Mouse (Mus musculus): ENCODE data around the gene Nlgn2.

The Nlgn2 gene

GRCm38 (mm10) chr11:69837604-69837951 lies at the start of gene Nlgn2:
Gene Nlgn2, minus strand, starts transcription at chr11:69837784.
- no peak for DNase-seq (ENCODE audit: low spot score)

- DNase-seq (ENCODE audit: low spot score): no peak
Measured at GRCm38 (mm10) chr11:69886907-69887635, 49.5 kb upstream of the Nlgn2 start.

GRCm38 (mm10) chr11:69884663-69885062 lies 47.1 kb upstream of the Nlgn2 start:
- no peak for DNase-seq (ENCODE audit: low spot score)

GRCm38 (mm10) chr11:69884240-69884639 lies 46.7 kb upstream of the Nlgn2 start:
- no peak for DNase-seq (ENCODE audit: low spot score)

DNA sequence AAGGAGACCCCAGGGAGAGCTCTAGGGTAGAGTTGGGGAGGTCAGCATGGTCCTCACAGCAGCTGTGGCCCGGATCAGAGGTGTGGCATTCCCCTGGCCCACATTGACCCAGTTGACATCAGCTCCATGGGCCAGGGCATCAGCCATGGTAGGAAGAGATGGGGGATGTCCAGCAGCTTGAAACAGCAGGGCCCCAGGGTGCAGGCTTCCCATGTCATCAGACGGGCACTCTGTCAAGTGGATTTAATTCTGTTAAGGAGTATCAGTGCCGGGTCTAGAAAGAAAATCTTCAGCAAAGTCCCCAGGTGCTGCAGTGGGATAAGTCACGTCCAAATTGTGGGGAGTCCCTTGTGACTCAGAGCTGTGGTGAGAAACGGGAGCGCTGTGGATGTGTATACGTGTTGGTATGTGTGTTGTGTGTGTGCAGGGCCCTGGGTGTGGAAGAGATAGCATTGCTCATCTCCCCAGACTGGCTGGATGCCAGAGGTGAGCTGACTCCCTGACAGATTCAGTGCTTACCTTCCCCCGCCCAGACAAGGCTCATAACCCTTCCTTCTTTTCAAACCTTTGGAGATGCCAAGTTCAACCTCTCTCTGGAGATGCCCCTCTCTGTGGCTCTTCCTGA lies 46.1 kb upstream of the Nlgn2 start:
- DNase-seq (ENCODE audit: low spot score): no peak

DNA sequence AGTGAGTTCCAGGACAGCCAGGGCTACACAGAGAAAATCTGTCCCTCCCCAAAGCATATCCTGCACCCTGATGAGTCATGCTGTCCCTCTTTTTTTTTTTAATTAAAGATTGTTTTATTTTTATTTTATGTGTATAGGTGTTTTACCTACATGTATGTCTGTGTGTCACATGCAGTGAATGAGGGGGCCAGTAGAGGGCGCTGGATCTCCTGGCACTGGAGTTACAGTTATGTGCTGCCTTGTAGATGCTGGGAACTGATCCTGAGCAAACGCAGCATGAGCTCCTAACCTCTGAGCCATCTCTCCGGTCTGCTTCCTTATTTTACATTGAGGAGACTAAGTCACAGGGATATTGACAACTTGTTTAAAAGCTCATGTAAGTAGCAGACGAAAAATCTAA lies 45.5 kb upstream of the Nlgn2 start:
- DNase-seq (ENCODE audit: low spot score): peak; percentile 53

DNA sequence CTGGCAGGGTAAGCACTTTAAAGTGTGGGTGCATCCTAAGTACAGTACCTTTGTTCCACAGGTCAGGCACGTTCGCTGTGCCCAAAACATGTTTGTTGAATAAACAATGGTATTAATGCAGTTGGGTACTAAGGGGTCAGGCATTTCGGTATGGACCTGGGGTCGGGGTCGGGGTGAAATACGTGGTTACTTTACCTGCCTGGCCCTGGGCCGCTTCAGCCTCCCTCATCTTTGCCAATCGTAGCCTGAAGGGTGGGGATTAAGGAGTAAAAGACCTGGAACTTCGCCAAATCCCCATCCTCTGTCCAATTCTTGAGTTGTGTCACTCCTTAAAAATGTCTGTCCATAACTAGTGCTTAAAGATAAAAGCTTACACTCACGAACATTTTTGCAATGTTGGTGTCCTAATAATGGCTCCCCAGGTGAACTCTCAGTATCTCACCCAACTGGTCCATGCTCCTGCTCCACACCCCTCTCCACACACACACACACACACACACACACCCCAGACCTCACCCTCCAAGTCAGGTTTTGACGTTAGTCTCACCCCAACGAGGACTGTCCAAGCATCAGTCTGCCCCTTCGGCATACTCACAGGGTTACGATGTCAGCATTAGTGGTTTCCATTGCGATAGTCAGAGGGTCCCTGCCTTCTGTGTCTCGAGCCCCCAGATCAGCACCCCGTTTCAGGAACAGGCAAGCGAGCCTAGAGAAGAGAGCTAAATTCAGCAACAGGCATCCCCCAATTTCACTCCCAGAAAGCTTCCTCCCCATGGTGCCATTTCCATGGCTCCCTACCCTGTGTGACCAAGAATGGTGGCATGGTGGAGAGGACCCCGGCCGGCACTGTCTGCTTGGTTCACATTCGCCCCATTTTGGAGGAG lies 44.4 kb upstream of the Nlgn2 start:
- no peak for DNase-seq (ENCODE audit: low spot score)

GRCm38 (mm10) chr11:69880853-69881603 lies 43.4 kb upstream of the Nlgn2 start, which contains the start of gene Kctd11:
Gene Kctd11, minus strand, starts transcription at chr11:69881406.
- peak; percentile 81 for DNase-seq (ENCODE audit: low spot score)

- DNase-seq (ENCODE audit: low spot score): peak; percentile 77
Measured at GRCm38 (mm10) chr11:69880506-69880852, 42.9 kb upstream of the Nlgn2 start.

GRCm38 (mm10) chr11:69879711-69880110 lies 42.1 kb upstream of the Nlgn2 start:
- DNase-seq (ENCODE audit: low spot score): no peak

- DNase-seq (ENCODE audit: low spot score): no peak
Measured at GRCm38 (mm10) chr11:69878952-69879351, 41.4 kb upstream of the Nlgn2 start.

DNA sequence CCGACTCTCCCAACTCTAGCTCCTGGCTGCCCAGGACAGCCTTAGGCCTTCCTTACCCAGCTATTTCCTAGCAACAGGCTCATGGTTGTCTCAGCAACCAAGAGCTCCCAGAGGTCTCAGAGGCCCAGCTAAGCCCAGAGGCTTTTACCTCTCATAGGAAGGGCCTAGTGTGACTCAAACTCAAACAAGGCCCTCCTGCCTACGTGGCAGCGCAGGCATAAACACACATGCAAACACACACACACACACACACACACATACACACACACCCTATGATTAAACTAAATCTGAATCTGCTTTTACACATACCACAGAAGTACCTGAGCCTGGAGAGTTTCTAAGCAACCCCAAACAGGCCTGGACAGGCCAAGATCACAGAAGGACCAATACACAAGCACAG lies 40.8 kb upstream of the Nlgn2 start:
- no peak for DNase-seq (ENCODE audit: low spot score)

- no peak for DNase-seq (ENCODE audit: low spot score)
Measured at GRCm38 (mm10) chr11:69877878-69878277, 40.3 kb upstream of the Nlgn2 start, which contains the start of gene Tmem95. Gene Tmem95, minus strand, starts transcription at chr11:69878018.

DNA sequence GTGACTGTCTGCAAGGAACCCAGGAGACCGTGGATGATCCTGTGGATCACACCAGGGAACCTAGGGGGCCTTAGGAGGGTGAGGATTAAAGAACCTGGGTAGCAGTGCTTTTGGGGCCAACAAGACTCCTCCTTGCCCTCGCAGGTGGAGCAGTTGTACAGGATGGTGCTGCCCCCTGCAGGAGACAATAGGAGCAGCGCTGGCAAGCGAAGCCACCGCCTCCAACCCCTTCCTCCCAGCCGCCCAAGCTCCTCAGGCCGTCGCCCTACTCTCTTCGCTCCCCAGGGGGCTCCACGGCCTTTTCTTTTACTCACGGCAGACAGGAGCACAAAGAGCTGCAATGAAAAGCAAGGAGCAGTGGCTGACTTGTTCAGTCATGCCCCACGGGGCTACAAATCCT lies 39.3 kb upstream of the Nlgn2 start:
- peak; percentile 88 for DNase-seq (ENCODE audit: low spot score)

- no peak for DNase-seq (ENCODE audit: low spot score)
Measured at GRCm38 (mm10) chr11:69876186-69876585, 38.6 kb upstream of the Nlgn2 start.

- DNase-seq (ENCODE audit: low spot score): no peak
Measured at GRCm38 (mm10) chr11:69872451-69872850, 34.9 kb upstream of the Nlgn2 start.

GRCm38 (mm10) chr11:69871822-69872221 lies 34.2 kb upstream of the Nlgn2 start:
- no peak for DNase-seq (ENCODE audit: low spot score)

DNA sequence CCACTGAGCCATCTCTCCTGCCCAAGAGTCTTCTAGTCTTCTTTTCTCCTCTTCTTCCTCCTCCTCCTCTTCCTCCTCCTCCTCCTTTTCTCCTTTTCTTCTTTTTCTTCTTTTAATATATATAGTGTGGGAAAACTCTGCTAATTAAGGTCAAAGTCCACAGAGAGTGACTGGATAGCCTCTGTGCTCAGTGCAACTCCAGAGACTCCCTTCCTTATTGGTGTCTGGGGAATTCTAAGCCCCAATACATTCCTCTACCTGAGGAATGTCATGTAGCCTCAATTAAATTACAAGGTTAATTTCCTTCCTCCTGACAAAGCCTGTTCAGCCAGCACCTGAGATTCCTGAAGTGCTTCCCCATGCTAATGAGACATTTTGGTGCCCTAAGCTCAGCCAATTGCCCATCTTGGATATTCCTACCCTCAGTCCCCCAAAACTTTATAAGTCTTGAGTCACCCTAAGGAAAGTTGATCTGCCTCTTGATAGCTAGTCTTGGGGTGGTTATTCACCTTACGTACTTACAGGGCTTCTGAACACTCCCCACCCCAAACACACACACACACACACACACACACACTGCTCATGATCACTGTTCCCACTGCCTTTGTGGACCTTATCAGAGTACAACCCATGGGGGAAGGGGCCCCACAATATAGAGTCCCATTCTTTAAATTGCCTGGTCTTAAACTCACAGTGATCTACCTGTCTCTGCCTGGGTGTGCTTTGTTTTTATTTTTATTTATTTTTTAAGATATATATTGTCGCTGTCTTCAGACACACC lies 32.9 kb upstream of the Nlgn2 start:
- no peak for DNase-seq (ENCODE audit: low spot score)

GRCm38 (mm10) chr11:69867335-69867734 lies 29.8 kb upstream of the Nlgn2 start:
- DNase-seq (ENCODE audit: low spot score): no peak

DNA sequence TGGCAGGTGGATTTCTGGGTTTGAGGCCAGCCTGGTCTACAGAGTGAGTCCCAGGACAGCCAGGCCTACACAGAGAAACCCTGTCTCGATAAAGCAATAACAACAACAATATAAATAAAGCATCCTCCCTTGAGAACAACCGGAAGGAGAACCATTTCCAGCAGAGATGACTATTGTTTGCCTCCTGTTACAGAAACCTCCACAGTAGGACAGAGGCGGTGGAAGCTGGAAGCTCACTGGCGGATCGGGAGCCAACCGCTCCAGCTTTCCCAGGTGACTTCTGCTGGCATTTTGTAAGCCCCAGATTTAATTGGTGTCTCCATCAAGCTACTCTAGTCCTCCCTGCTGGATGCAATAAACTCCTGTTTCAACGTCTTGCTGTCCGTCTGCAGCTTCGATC lies 28.0 kb upstream of the Nlgn2 start:
- DNase-seq (ENCODE audit: low spot score): no peak

- no peak for DNase-seq (ENCODE audit: low spot score)
Measured at GRCm38 (mm10) chr11:69864138-69864860, 26.7 kb upstream of the Nlgn2 start.

Data from retina, embryonic 14.5 days (tissue).